Mouse (Mus musculus) hindbrain, embryonic 11.5 days (tissue): ENCODE measurements around the gene Rabl2. TPM values are rescaled to one million over a fixed set of nuclear protein-coding genes. Genes with fewer than 3 reads are reported as not detected.

ENCODE experiments used
- ATAC-seq: fragments of 200-750 bp; cut with Nextera tagmentation; 2 replicates; pipeline ENCODE4 v1.8.0; 2017; ENCODE audit warnings: mild to moderate bottlenecking, moderate TSS enrichment, moderate library complexity; ENCODE audit not compliant: low FRiP score
- DNase-seq: peaks from one replicate; pipeline ENCODE4 v3.0.0-alpha.2; 2015; ENCODE audit warnings: low spot score
- H3K27ac ChIP-seq: fragments of 300-500 bp; sonication (generic); 2 replicates; pipeline ENCODE4 v1.5.1; 2014; ENCODE audit warnings: mild to moderate bottlenecking, low read depth, low read length
- H3K27me3 ChIP-seq: fragments of 300-500 bp; sonication (generic); 2 replicates; pipeline ENCODE4 v1.6.1; 2014; ENCODE audit warnings: mild to moderate bottlenecking, low read length, moderate library complexity, mixed read lengths; ENCODE audit not compliant: control insufficient read depth, insufficient read depth
- H3K36me3 ChIP-seq: fragments of 300-500 bp; sonication (generic); 2 replicates; pipeline ENCODE4 v1.6.1; 2014; ENCODE audit warnings: mild to moderate bottlenecking, low read length, moderate library complexity, mixed read lengths; ENCODE audit not compliant: control insufficient read depth, insufficient read depth
- H3K4me1 ChIP-seq: fragments of 300-500 bp; sonication (generic); replicated peaks from 2 replicates; pipeline ENCODE4 v1.6.1; 2014; ENCODE audit warnings: low read length, mixed read lengths; ENCODE audit not compliant: control insufficient read depth, insufficient read depth
- H3K4me2 ChIP-seq: fragments of 300-500 bp; sonication (generic); replicated peaks from 2 replicates; pipeline ENCODE4 v1.6.1; 2014; ENCODE audit warnings: mild to moderate bottlenecking, low read depth, low read length
- H3K4me3 ChIP-seq: fragments of 300-500 bp; sonication (generic); 2 replicates; pipeline ENCODE4 v1.5.1; 2014; ENCODE audit warnings: low read depth, low read length
- H3K9ac ChIP-seq: fragments of 300-500 bp; sonication (generic); 2 replicates; pipeline ENCODE4 v1.6.1; 2014; ENCODE audit warnings: low read depth, low read length
- H3K9me3 ChIP-seq: fragments of 300-500 bp; sonication (generic); 2 replicates; pipeline ENCODE4 v1.6.1; 2016; ENCODE audit warnings: low read length; ENCODE audit not compliant: control insufficient read depth
- WGBS: fragments of 180-500 bp; shearing (Covaris S2); extraction: QIAGEN DNeasy Blood & Tissue Kit; methylation state at CpG from one replicate; pipeline ENCODE4 v1.1.7; 2014; 5-methylcytosine and 5-hydroxymethylcytosine counted together
- polyA plus RNA-seq: library from polyadenylated mRNA; unstranded; fragments of >200 nt; fragmentation: Nextera tagmentation; extraction: Ambion mirVana; gene quantifications from 2 replicates; pipeline ENCODE4 v1.2.1, GENCODE M21; 2014

Gene Rabl2
- polyA plus RNA-seq, 1 experiment from 2014 or later: 91.0 TPM

DNA sequence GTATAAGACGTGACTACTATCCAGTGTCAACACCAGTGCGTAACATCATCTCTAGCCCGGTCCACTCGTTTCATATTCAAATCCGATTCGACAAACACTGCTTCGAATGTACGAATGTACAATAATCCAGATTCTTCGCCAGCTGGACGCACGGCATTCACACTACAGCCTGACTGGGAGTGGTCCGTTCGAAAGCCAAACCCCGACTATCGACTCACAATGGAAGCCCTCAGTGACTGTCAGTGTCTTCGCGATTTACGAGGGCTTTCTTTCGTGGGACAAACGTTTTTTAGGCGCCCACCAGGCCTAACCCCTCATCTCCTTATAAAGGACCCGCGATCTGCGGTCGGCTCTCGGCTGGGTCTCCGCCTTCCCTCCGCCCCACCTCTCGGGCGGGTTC is 406 bp downstream of the Rabl2 start:
- peak overlapping the region; percentile 79 for H3K9ac ChIP-seq
- 3% methylated on average over 30 of the region's 30 CpGs for WGBS
- DNase-seq: no peak
- no peaks in the 10 kb centered on the region for H3K9me3 ChIP-seq
- H3K27ac ChIP-seq: peak overlapping the region; percentile 85
- no peaks in the 10 kb centered on the region; the same call in 1 of the 2 replicates for H3K36me3 ChIP-seq
- ATAC-seq: peak; percentile 58; the same call in 1 of the 2 replicates
- H3K27me3 ChIP-seq: no peaks in the 10 kb centered on the region
- H3K4me2 ChIP-seq: peak overlapping the region; percentile 72
- H3K4me1 ChIP-seq: no peaks in the 10 kb centered on the region
- H3K4me3 ChIP-seq: peak overlapping the region; percentile 80

DNA sequence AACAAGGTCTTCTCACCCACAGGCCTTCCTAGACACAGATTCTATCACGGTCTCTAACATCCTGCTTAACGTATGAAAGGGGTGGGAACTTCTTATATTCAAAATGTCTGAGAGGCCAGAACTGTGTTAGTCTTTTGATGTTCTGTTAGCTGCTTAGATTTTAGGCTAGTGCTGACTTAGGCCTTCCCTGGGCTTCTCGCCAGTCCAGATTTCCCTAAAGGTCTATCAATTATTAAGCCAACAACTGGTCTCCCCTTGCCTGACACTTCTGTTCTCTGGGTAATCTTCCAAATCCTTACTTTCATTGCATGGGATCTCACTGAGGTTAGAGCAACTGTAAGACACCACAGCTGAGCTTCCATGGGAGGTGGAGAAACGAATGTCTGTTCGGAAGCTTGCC is 2.6 kb downstream of the Rabl2 start:
- no peak overlapping the region for H3K9ac ChIP-seq
- WGBS: 84% methylated on average over 5 of the region's 5 CpGs
- no peak overlapping the region for H3K4me2 ChIP-seq
- no peak for ATAC-seq
- no peaks in the 10 kb centered on the region for H3K4me1 ChIP-seq
- no peak for DNase-seq
- no peaks in the 10 kb centered on the region; the same call in 1 of the 2 replicates for H3K36me3 ChIP-seq
- no peaks in the 10 kb centered on the region for H3K9me3 ChIP-seq
- no peak overlapping the region for H3K27ac ChIP-seq
- H3K4me3 ChIP-seq: no peak overlapping the region
- no peaks in the 10 kb centered on the region for H3K27me3 ChIP-seq

DNA sequence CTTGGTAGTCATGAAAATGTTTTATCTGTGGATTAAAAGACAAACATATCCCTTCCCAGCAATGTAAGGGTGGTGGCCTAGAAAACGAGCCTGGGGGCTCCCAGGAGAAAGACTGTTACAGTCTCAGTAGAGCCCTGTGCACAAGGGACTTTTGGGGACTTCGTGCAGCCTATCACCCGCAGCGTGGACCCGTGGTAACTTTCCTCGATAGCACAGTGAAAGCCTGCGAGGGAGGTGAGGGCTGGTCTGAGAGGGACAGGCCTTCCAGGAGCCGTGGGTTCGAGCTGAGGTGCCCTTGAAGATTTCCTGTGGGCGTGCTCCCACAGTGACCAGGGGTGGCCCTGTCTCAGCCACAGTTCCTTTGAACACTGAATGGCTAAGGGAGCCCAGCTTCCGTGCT is 6.1 kb downstream of the Rabl2 start:
- Histone ChIP-seq H3K27me3 (no peaks in the 10 kb centered on the region), H3K36me3 (peaks cover 3% of the 10 kb centered on the region), H3K4me3 (no peak overlapping the region), H3K4me2 (no peak overlapping the region), H3K9me3 (no peaks in the 10 kb centered on the region), H3K27ac (no peak overlapping the region), H3K4me1 (no peaks in the 10 kb centered on the region), H3K9ac (no peak overlapping the region)
- DNase-seq (no peak), ATAC-seq (no peak)
- 92% methylated on average over 11 of the region's 11 CpGs for WGBS

DNA sequence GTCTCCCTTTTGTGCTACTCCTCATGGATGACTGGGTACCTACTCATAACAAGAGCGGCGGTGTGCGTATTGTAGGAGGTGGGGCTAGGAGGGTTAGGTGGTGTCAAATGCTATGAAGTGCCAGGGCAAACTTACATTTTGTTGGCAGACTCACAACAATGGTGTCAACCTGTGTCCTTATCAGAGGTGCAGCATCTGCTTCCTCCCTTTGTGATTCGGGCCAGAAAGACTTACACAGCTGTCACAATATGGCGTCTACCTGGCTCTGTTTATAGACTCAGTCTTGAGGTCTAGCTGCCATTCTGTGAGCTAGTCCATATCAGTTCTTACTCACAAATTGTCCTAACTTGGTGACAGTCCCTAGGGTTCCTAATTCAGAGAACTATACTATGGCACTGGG is 6.6 kb downstream of the Rabl2 start:
- H3K9ac ChIP-seq: no peak overlapping the region
- H3K4me2 ChIP-seq: no peak overlapping the region
- no peaks in the 10 kb centered on the region for H3K27me3 ChIP-seq
- 84% methylated on average over 5 of the region's 5 CpGs for WGBS
- peaks cover 3% of the 10 kb centered on the region for H3K36me3 ChIP-seq
- H3K4me3 ChIP-seq: no peak overlapping the region
- no peak for DNase-seq
- H3K9me3 ChIP-seq: no peaks in the 10 kb centered on the region
- no peak overlapping the region for H3K27ac ChIP-seq
- no peak for ATAC-seq
- no peaks in the 10 kb centered on the region for H3K4me1 ChIP-seq

DNA sequence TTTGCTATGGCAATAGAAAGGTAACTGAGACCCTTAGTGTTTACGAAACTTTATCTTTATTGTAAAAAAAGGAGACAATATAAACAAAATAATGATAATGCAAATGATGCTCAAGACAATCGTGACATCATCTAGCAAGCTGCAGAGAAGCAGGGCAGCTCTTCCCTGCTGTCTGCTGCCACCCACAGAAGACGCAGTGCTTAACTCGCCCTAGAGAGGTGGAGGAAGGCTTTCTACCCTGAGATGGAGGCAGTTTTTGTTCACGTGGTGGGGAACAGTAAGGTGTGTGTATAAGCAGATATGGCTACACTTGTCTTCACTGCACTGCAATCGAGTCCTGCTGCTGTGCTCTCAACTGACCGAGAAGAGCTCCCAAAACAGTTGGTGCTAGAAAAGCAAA is 9.2 kb downstream of the Rabl2 start:
- peaks cover 3% of the 10 kb centered on the region; the same call in 1 of the 2 replicates for H3K36me3 ChIP-seq
- WGBS: 87% methylated on average over 7 of the region's 7 CpGs
- H3K27me3 ChIP-seq: no peaks in the 10 kb centered on the region
- H3K9ac ChIP-seq: no peak overlapping the region
- ATAC-seq: no peak
- H3K4me1 ChIP-seq: no peaks in the 10 kb centered on the region
- no peak for DNase-seq
- no peak overlapping the region for H3K27ac ChIP-seq
- H3K4me2 ChIP-seq: no peak overlapping the region
- no peak overlapping the region for H3K4me3 ChIP-seq
- no peaks in the 10 kb centered on the region for H3K9me3 ChIP-seq

DNA sequence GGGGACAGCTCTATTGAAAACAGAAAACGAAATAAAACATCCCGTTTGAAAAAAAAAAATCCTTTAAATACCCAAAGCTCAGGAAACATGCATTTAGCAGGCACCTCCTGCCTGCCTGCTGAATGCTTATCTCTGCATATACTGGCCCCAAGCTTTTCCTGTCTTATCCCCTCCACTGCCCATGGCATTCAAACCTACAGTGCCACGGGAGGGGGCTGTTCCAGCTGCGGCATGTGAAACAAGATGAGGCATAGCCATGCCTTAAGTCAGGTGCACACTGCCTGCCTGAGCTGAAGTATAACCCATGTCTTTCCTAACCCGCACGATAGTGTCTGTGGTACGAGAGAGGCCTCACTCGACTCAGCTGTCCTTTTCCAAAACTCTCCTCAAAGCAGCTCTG is 19.6 kb downstream of the Rabl2 start:
- Histone ChIP-seq H3K27me3 (no peaks in the 10 kb centered on the region), H3K4me2 (no peak overlapping the region), H3K4me1 (no peaks in the 10 kb centered on the region), H3K27ac (no peak overlapping the region), H3K9me3 (no peaks in the 10 kb centered on the region), H3K36me3 (no peaks in the 10 kb centered on the region), H3K4me3 (no peak overlapping the region), H3K9ac (no peak overlapping the region)
- DNase-seq: no peak
- ATAC-seq: no peak
- WGBS: 82% methylated on average over 8 of the region's 8 CpGs

DNA sequence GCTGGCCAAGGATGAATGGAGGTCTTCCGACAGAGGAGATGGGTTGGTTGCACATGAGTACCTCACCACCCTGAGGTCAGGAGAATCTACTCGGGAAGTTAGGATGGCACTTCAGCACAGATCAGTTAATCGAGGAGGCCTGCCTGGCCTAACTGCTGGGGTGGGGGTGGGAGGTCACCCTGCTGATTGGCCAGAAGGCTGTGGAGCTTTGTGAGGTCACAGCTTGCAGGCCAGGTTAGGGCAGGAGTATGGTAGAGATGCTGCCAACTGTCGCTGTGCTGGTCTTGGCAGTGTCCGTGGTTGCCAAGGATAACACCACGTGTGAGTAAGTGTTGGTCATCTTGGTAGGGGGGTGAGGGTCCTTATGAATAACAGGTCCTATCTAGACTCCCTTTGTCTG is 23.6 kb downstream of the Rabl2 start, which contains the start of gene Acr:
TSS of gene Acr (plus strand) at position 213 of the 400 bp plus-strand sequence.
- ATAC-seq: no peak
- Histone ChIP-seq H3K36me3 (no peaks in the 10 kb centered on the region), H3K4me1 (no peaks in the 10 kb centered on the region), H3K4me3 (no peak within 1 kb of the TSS), H3K27ac (no peak within 1 kb of the TSS), H3K4me2 (no peak within 1 kb of the TSS), H3K27me3 (no peaks in the 10 kb centered on the region), H3K9me3 (no peaks in the 10 kb centered on the region), H3K9ac (no peak within 1 kb of the TSS)
- 86% methylated on average over 6 of the region's 6 CpGs for WGBS
- DNase-seq: no peak

DNA sequence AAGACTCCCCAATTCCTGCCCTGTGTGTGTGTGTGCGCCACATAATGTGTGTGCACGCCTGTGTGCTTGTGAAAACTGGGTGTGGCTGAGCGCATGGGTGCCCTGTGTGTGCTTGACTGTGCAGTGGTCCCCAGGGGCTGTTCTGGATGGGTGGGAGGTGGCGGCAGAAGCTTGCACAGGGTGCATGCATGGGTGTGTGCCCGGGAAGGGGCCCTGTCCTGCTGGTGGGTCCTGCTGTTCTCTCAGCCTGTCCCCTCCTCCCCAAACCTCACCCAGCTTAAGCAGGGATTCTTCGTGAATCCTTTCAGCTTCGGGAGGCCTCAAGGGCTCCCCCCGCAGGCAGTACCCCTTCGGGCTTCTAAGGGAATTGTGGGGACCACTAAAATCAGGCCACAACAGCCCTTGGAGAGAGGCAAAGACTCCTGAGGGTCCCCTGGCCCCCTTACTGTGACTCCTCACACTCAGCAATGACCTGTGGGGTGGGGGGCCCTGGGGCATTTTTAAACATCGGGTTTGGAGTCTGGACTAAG is 32.5 kb downstream of the Rabl2 start:
- Histone ChIP-seq H3K9ac (no peak overlapping the region), H3K4me2 (no peak overlapping the region), H3K27me3 (peaks cover 34% of the 10 kb centered on the region), H3K4me3 (no peak overlapping the region), H3K9me3 (no peaks in the 10 kb centered on the region), H3K27ac (no peak overlapping the region), H3K4me1 (peaks cover 11% of the 10 kb centered on the region; the same call in 1 of the 2 replicates), H3K36me3 (no peaks in the 10 kb centered on the region)
- WGBS: 37% methylated on average over 10 of the region's 10 CpGs
- ATAC-seq (no peak), DNase-seq (no peak)

DNA sequence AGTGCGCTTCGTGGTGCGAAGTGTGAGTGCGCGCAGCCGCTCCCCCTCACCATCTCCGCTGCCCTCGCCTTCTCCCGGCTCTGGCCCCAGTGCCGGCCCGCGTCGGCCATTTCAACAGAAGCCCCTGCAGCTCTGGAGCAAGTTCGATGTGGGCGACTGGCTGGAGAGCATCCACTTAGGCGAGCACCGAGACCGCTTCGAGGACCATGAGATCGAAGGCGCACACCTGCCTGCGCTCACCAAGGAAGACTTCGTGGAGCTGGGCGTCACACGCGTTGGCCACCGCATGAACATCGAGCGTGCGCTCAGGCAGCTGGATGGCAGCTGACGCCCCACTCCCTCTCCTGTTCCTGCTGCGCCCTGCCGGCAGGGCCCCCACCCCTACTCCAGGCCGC is 33.7 kb downstream of the Rabl2 start:
- H3K27ac ChIP-seq: no peak overlapping the region
- peaks cover 34% of the 10 kb centered on the region for H3K27me3 ChIP-seq
- peak overlapping the region; percentile 45 for H3K4me2 ChIP-seq
- 0 out of 2 replicates have a peak, but pooled peaks have one; percentile 15 for ATAC-seq
- no peaks in the 10 kb centered on the region for H3K9me3 ChIP-seq
- H3K36me3 ChIP-seq: no peaks in the 10 kb centered on the region
- peak; percentile 26 for DNase-seq
- peak overlapping the region; percentile 17; the same call in 1 of the 2 replicates for H3K4me3 ChIP-seq
- 5% methylated on average over 34 of the region's 34 CpGs for WGBS
- peaks cover 11% of the 10 kb centered on the region; the same call in 1 of the 2 replicates for H3K4me1 ChIP-seq
- H3K9ac ChIP-seq: no peak overlapping the region
